Mouse (Mus musculus) CD4-positive helper T cell, adult 2 months (primary cell): ENCODE measurements around the gene Chst3.
"Not testable (repeated sequence)": the region's sequence is repeated elsewhere in the genome, so short reads cannot be mapped to it uniquely, and the experiment has no call there.

Experiments
- DNase-seq: peaks from one replicate; pipeline ENCODE4 v3.0.0-alpha.2; 2012; ENCODE audit warnings: low read depth, missing footprints, low spot score

The Chst3 gene

GRCm38 (mm10) chr10:60234006-60234405, 14.9 kb upstream of the Chst3 start:
- no peak for DNase-seq

- DNase-seq: no peak
These were observed 11.4 kb upstream of the Chst3 start for GRCm38 (mm10) chr10:60230321-60231088.

DNA sequence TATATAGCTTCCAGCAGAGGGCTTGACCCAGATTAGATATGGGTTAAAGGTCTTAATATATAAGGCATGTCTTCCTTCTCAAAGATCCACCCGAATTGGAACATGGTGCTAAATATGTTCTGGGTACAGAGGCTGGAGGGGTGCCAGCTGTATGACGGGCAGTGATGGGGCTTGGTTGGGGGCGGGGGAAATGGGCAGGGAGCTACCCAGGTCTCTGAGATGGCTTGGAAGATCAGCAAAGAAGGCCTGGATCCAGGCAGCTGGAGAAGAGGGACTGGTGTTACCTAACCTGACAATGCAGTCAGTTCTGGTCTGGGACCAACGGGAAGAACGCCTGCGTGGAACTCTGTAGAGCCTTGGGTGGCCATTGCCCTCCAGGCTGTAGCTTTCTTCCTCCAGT, 10.1 kb upstream of the Chst3 start:
- no peak for DNase-seq

DNA sequence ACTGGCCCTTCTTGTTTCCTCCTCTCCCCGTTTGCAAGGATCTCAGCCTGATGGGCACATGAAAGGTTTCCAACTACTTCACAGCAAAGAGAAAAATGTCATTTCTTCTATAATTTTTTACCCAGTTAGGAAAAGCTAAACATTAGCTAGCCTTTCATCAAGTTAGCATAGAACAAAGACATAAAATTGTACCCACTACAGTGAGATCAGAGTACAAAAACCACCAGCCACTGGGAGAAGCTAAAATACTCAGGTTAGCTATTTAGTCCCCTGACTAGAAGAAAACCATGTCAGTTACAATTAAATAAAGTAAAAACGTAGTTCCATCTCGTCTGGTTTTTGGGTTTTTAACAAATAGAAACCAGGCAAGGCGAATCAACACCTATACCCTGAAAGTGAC, 8.6 kb upstream of the Chst3 start:
- no peak for DNase-seq

DNA sequence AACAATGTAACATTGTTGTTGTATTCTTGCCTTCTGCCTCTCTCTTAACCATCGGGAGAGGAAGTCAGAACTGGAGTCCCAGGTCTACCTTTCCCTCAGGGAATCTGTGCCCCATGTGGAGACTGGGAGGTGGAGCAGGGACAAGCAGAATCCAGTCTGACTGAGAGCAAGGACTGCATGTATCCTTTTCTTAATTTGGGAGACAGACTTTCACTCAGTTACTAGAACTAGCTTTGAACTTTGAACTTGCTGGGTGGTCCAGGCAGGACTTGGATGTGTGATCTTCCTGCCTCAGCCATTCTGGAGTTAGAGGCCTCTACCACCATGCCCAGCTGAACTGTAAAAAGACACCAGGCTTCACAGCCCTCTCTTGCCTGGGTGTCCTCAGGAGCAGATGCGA, 5.5 kb upstream of the Chst3 start:
- DNase-seq: no peak

DNA sequence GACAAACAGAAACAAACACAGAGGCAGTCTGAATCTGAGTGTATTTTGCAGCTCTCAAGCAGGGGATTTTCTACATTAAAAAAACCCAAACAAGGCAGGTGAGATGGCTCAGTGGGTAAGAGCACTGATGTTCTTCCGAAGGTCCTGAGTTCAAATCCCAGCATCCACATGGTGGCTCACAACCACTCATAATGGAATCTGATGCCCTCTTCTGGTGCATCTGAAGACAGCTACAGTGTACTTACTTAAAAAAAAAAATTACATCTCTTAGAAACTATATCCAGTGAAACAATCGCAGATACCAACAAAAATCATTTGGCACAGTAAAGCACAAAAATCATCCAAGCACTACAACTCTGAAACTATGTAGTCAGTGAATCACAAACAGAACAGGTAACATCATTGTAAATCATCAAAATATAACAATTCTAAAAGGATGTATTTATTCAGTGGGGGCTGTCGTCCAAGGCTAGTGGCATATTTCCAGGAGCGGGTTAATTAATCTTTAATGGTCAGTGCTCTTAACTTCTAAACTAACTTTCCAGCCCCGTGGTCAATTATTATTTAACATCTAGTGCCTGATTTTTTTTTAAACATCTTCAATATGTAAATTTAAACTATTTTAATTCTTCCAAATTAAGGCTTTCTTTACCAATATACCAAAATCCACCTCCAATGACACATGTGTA, 2.7 kb upstream of the Chst3 start:
- not testable (repeated sequence) for DNase-seq

DNA sequence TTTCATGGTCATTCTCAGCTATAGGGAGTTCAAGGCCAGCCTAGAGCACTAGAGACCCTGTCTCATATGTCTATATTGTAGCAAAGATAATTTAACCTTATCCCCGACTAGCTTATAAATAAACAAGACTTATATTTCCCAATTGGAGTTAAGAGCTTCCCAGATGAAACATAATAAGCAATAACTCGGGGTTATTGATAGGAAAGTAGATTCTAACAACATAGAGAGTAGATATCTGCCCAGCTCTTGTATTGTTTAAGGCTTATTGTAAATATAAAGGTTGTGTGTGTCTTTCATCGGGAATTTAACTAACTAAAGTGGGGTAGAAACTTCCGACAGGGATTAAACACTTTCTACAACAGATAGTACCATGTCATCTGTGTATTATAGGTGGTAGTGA, 1.5 kb upstream of the Chst3 start:
- DNase-seq: no peak

- DNase-seq: no peak
These were observed 1.0 kb upstream of the Chst3 start for GRCm38 (mm10) chr10:60220042-60220523.

- DNase-seq: no peak
These were observed 948 bp downstream of the Chst3 start for GRCm38 (mm10) chr10:60218033-60218590.

DNA sequence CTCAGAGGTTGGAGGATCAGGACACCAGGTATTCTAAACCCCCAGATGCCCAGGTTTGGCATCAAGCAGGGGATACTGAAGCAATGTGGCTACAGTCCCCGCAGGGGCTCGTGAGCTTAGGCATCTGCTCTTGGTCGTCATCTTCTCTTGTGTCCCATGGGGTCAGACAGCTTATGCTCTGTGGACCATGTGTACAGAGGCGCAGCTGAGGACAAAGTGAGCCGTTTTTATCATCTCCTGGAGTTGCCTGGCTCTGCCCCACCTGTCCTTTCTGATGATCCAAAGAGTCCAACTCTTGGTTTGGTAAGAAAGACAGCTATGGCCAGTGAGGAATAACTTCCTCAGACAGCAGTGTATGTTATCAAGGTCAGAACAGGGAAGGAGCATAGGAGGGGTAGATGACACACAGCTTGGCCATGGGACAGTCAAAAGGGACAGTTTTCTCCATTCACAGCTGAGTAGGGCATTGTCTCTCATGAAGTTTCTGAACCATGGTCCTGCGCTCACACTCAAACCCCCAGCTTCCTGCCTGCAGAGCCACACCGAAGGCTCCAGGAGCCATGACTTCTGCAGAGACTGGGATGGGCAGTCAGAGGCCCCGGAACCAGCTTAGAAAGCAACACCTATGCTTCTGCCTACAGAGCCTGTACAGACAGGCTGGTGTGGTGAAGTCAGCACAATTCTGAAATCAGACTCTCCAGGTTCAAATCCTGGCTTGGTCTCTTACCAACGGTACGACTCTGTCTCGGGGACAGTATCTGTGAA, 2.5 kb downstream of the Chst3 start:
- DNase-seq: no peak

GRCm38 (mm10) chr10:60215077-60215960, 3.7 kb downstream of the Chst3 start:
- no peak for DNase-seq

DNA sequence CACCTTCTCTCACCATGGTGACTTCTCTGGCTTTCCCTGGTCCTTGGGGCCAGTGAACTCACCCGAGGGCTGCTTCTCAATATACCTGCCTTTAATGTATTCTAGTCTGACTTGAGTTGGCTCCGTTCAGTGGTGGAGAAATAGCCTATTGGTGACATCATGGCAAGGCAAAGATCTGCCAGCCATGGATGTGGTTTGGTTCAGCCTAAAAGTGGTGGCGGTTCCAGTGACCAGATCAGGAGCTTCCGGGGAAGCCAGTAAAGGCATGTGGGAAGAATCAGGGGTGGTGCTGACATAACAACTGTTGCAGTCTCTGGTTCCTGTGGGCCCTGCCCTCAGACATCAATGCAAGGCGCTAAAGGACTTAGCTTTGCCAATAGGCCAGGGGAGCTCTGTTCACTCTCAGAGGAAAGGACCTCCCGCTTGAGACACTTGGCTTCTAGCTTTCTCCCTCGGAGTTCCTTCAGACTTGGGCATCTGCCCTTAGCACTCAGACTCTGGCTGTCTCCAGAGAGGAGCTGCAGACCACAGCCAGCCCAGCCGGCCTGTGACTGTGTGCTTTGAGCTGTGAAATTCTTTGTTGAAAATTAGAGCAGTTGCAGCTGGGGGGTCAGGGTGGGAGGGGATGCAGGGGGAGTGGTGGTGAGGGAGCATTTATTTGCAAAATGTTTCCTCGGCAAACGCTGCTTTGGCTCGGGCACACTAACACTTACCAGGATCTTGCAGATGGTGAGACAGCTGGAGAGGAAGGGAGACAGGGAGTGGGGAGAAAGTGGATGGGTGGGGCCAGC, 6.3 kb downstream of the Chst3 start:
- DNase-seq: no peak

DNA sequence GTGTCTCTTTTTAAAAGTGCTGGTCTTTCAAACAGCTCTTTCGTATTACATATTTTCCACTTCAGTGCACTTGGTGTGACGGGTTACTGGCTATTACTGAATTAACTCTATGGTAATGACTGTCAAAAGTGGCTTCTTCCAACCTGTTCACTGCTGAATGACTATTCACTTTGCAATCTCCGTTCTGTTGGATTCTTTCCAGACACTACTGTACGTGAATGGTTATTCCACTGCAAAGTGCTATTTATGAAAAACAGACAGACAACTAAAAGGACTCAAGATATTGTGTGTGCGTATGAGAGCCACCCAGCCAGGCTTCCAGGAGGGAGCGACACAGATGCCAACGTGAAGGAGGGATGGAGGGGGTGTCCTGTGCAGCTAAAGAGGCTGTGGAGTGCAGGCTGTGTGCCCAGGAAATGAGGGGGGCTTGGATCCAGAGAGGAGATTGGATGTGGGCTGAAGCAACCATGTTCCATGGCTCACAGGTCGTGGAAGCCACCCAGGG, 7.5 kb downstream of the Chst3 start:
- no peak for DNase-seq

DNA sequence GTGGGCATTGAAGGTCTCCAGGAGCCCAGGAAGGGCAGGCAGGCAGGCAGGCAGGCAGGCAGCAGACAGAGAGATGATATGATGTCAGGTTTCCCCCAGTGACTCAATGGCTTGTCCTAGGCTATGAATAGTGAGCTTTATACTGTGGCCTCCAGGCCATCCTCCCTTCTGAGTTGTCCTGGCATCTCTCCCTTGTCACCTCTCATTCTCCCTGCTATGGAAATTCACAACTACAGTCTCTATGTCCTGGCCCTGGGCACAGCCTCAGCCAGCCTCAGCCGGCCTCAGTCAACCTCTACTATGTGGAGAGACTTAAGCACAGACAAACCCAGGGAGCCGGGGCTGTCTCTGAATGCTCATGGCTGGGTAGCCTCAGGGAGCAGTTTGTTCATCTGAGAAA, 8.6 kb downstream of the Chst3 start:
- DNase-seq: no peak

GRCm38 (mm10) chr10:60209237-60209636, 9.8 kb downstream of the Chst3 start:
- DNase-seq: no peak

- no peak for DNase-seq
These were observed 11.8 kb downstream of the Chst3 start for GRCm38 (mm10) chr10:60207166-60207705.

GRCm38 (mm10) chr10:60205601-60206241, 13.3 kb downstream of the Chst3 start:
- DNase-seq: no peak

- DNase-seq: no peak
These were observed 16.3 kb downstream of the Chst3 start for GRCm38 (mm10) chr10:60202785-60203184.

DNA sequence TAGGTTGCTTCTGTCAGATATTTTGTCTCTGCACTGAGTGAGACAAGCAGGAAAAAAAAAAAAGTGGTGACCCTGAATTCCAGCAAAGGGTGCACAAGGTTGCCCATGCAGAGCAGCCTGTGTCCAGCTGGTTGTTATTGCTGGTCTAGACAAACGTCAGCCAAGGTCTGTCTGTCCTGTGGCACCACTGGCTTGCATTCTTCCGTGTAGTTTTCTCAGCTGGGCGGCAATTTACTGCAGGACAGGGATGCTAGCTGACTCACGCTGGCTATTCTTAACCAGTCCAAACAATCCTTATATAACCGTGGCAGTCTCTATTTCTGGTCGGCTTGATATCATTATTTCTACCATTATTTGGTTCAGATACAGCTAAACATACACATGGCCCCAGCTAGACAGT, 18.1 kb downstream of the Chst3 start:
- no peak for DNase-seq
